ENCODE assay signal across 9 mouse cellular contexts in genomic region chr5:16470366-16470982, GRCm38 (mm10).
DNase-seq lines count a peak whose midpoint lies in the region; ATAC-seq lines count a peak whose summit lies in the region.
"Had no signal": no experiment of that assay in that cellular context is flagged by ENCODE, and none has a peak within 500 bp of the region (broad histone marks: within the 10 kb centered on the region; RNA-seq: fewer than 3 reads in every experiment).

No protein-coding gene starts in this region.

- intact Hi-C loops in heart, postnatal 14 days (cut with DNase I), result no loop called here

- peak; percentile 78 for ATAC-seq in neural tube, embryonic 13.5 days (ENCODE audit: low read depth)
- ATAC-seq in cerebellum, adult (ENCODE audit: insufficient number of reproducible peaks, low FRiP score, low TSS enrichment), result no peak

- 38% methylated on average over 10 of the region's 10 CpGs for WGBS in neural tube, embryonic 13.5 days

- H3K36me3 ChIP-seq in neural tube, embryonic 13.5 days, result no peaks in the 10 kb centered on the region
- H3K36me3 ChIP-seq: neural tube, embryonic 12.5 days had no signal

- H3K27me3 ChIP-seq in neural tube, embryonic 13.5 days, result no peaks in the 10 kb centered on the region
- H3K27me3 ChIP-seq: neural tube, embryonic 12.5 days had no signal

- H3K9ac ChIP-seq in neural tube, embryonic 13.5 days, result no peak overlapping the region
- H3K9ac ChIP-seq: neural tube, embryonic 12.5 days had no signal

- no peak overlapping the region for H3K4me3 ChIP-seq in neural tube, embryonic 13.5 days
- H3K4me3 ChIP-seq: neural tube, embryonic 12.5 days had no signal

- peak; percentile 10 for DNase-seq in adrenal gland, adult 2 months
- DNase-seq in embryo, embryonic 11 days, result peak; percentile 61
- DNase-seq in heart, postnatal 14 days, result peak; percentile 3 to 25
- DNase-seq in kidney, postnatal 4 days, result peak; percentile 8 to 45
- no peak for DNase-seq in thymus, postnatal 25 days
- no peak for DNase-seq in frontal cortex, postnatal 36 days (ENCODE audit: low spot score in 2 of 2)

- H3K4me1 ChIP-seq in neural tube, embryonic 13.5 days (replicated peaks), result peaks cover 12% of the 10 kb centered on the region; the same call in 1 of the 2 replicates
- H3K4me1 ChIP-seq: neural tube, embryonic 12.5 days had no signal

- H3K4me2 ChIP-seq in neural tube, embryonic 13.5 days, result no peak overlapping the region
- H3K4me2 ChIP-seq: neural tube, embryonic 12.5 days had no signal

- no peaks in the 10 kb centered on the region for H3K9me3 ChIP-seq in neural tube, embryonic 13.5 days
- H3K9me3 ChIP-seq: neural tube, embryonic 12.5 days had no signal

- H3K27ac ChIP-seq in neural tube, embryonic 13.5 days (replicated peaks), result 0 out of 2 replicates have a peak overlapping the region, but pooled peaks have one; percentile 23
- H3K27ac ChIP-seq: neural tube, embryonic 12.5 days had no signal

Comparison
In these comparisons a context has a peak if more than half of its experiments do, and no peak if none do; other contexts are left out.
1. DNase-seq: peak in adrenal gland, adult 2 months (single experiment), embryo, embryonic 11 days (single experiment), heart, postnatal 14 days (2 of 2) and kidney, postnatal 4 days (2 of 2); none in thymus, postnatal 25 days (single experiment) and frontal cortex, postnatal 36 days (0 of 2).